Mouse (Mus musculus) MEL (cell line): ENCODE results near the gene Akr1b7.

Experiments
- CHD2 ChIP-seq: IDR thresholded peaks from 2 replicates; pipeline ENCODE4 v1.6.1; 2011; ENCODE audit warnings: low read length, improper control_type of control experiment
- CTCF ChIP-seq, 3 experiments: IDR thresholded peaks in 2 of 3; conservative IDR thresholded peaks in 1 of 3; 2 replicates each; pipeline ENCODE4 v1.5.1; 2011 to 2012; ENCODE audit warnings: low read length in 3 of 3, low read depth in 2 of 3, mild to moderate bottlenecking in 2 of 3, improper control_type of control experiment in 1 of 3, inconsistent platforms in 1 of 3, mixed read lengths in 1 of 3, moderate library complexity in 1 of 3; ENCODE audit not compliant: control insufficient read depth in 1 of 3, insufficient read depth in 1 of 3, poor library complexity in 1 of 3, severe bottlenecking in 1 of 3
- JUND ChIP-seq: IDR thresholded peaks from 2 replicates; pipeline ENCODE4 v1.6.1; 2011; ENCODE audit warnings: low read depth, mild to moderate bottlenecking, improper control_type of control experiment, low read length
- MAX ChIP-seq: IDR thresholded peaks from 2 replicates; pipeline ENCODE4 v1.6.1; 2011; ENCODE audit warnings: low read length, improper control_type of control experiment
- MXI1 ChIP-seq: IDR thresholded peaks from 2 replicates; pipeline ENCODE4 v1.6.1; 2011; ENCODE audit warnings: mild to moderate bottlenecking, low read depth, low read length, improper control_type of control experiment
- POLR2A ChIP-seq, 2 experiments: IDR thresholded peaks; 2 replicates each; pipeline ENCODE4 v1.6.1; 2011 to 2012; ENCODE audit warnings: low read length in 2 of 2, mild to moderate bottlenecking in 2 of 2, control low read depth in 1 of 2, improper control_type of control experiment in 1 of 2, low read depth in 1 of 2, moderate library complexity in 1 of 2; ENCODE audit not compliant: control insufficient read depth in 1 of 2, insufficient read depth in 1 of 2, poor library complexity in 1 of 2
- USF1 ChIP-seq: IDR thresholded peaks from 2 replicates; pipeline ENCODE4 v1.6.1; 2014; ENCODE audit warnings: low read depth, mild to moderate bottlenecking, inconsistent platforms, low read length, improper control_type of control experiment, moderate library complexity
- ZKSCAN1 ChIP-seq: IDR thresholded peaks from 2 replicates; pipeline ENCODE4 v1.6.1; 2012; ENCODE audit warnings: low read depth, mild to moderate bottlenecking, inconsistent platforms, low read length, improper control_type of control experiment, moderate library complexity

DNA sequence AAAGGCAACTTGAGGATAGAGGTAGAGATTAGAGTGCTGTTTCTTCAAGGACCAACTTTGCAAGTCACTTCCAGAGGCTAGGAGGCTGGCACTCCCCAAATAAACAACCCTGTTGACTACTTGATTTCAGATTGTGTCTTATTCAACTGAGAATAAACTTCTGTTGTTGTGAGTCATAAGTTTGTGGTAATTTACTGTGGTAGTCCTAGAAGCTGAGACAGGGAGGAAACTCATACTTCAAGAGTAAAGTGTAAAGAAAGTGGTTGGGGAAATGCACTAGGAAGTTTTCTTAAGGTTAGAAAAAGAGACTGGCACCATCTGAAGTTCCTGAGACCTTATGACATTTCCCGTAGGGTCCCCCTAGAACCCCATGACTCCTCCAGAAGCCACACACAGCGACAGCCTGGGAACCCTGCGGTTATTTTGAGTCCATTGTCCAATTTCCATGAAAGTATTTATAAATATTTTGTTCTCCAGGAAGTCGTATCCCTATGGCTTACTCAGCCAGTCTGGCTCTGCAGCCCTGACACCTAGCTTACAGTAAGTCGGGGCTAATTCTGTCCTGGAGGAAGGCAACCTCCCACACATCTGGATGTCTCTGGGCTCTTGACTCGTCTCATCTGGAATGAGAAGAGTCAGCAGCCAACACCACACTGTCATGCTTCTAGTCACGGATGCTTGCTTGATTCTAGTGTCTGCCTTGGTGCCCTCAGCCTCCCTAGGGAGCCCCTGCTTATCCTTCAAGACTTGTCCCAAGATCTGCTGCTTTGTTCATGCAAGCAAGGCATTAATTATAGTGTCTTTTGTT lies 41.0 kb downstream of the Akr1b7 start:
- TF ChIP-seq USF1: no peak
- TF ChIP-seq CHD2: no peak
- TF ChIP-seq CTCF (IDR thresholded peaks at IDR 0.05 in 2 of 3, conservative IDR thresholded peaks at IDR 0.05 in 1 of 3; ENCODE audit: control insufficient read depth in 1 of 3, insufficient read depth in 1 of 3, low read depth in 2 of 3, low read length in 3 of 3, poor library complexity in 1 of 3, severe bottlenecking in 1 of 3): no peak
- TF ChIP-seq ZKSCAN1: no peak
- TF ChIP-seq POLR2A (IDR thresholded peaks at IDR 0.05; ENCODE audit: control insufficient read depth in 1 of 2, insufficient read depth in 1 of 2, low read depth in 1 of 2, low read length in 2 of 2, poor library complexity in 1 of 2): no peak
- TF ChIP-seq MXI1: no peak
- TF ChIP-seq JUND: no peak
- no peak for TF ChIP-seq MAX
